Mouse (Mus musculus): ENCODE data around the gene Acadm.

Acadm gene

DNA sequence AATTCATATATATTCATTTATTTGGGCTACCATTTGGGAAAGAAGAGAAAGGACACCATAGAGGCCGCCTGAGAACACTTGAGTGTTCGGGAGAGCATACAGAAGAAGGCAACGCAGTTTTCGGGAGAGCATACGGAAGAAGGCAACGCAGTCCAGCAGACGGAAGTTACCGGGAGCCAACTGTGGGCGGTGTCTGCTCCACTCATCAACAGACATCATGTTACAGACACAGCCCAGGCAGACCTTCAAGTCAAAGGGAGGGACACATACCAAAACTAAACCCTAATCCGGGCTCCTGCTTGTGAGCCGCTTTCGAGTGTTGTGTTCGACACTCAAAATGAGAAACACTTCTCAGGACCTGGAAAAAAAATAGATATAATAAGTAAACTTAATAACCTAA, 2.8 kb downstream of the Acadm start:
- DNase-seq (ENCODE audit: low read depth, low spot score) = no peak

DNA sequence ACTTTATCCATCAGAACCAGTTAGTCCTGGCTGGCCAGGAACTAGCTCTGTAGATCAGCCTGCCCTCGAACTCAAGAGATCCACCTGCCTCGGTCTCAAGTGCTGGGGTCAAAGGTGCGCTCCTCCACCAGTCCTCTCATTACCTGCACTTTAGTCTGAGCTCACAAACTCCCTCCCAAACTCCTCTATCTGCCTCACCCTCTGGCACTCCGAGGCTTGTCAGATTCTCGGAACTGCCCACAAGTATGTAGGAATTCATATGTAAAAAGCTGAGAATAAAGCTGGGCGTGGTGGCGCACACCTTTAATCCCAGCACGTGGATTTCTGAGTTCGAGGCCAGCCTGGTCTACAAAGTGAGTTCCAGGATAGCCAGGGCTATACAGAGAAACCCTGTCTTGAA, 3.9 kb downstream of the Acadm start:
- DNase-seq (ENCODE audit: low read depth, low spot score) = no peak

DNA sequence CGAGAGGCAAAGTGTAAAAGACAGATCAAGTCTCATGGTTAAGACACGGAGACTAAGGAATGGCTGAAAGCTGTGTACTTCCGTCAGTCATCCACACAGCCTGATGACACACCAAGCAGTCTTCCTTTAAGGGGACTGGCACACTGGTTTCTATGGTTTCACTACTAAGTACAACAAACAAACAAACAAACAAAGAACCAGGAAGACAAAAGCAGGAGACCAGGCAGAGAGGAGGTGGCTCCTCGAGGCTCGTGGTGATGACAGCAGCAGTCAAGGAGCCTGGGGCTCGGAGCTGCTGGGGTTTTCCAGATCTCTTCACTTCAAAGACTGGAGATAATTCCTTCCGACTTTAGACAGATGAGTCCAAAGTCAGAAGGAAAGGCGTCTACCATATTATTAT, 4.4 kb downstream of the Acadm start:
- DNase-seq (ENCODE audit: low read depth, low spot score) = no peak

DNA sequence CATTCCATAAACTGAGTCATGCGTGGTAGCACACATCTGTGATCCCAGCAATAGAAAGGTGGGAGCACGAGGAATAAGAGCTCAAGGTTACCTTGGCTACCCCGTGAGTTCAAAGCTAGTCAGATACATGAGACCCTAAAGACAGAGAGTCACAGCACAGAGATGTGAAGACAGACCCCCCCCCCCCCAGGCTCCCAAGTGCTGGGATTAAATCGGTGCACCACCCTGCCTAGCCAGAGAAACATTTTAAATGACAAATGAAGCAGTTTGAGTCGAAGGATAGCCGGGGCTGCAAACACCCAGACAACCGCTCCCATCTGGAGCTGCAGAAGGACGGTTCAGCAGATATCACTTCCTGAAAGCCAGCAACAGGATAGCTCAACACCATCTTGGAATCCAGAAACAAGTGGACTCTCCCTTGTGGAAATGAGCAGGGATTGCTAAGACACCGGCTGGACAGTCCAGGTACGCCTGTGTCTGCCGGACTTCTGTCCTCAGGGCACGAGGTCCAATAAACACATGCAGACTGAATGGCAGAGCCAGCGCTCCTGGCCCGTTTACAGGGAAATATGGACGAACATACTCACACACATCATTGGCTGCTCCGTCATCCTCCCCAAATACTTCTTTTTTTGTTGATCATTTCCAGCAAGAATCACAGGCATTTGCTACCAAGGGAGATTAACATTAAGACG, 7.2 kb downstream of the Acadm start:
- no peak for DNase-seq (ENCODE audit: low read depth, low spot score)

DNA sequence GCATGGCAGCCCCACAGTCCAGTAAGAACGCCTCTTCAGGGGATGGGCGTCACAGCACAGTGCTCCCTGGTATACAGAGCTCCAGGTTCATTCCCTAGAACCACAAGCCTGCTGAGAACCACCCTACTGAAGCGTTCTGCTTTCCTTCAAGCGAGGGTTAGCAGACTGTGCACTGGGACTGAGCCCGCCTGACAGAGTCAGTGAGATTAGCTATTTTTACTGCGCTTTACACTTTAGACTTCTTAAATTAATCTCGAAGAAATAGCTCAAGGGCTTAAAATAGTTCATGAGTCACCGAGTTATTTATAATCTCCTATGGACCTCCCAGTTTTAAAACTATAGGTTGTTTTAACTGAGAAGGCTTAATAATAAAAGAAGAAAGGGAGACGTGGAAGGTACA, 8.6 kb downstream of the Acadm start:
- no peak for DNase-seq (ENCODE audit: low read depth, low spot score)

DNA sequence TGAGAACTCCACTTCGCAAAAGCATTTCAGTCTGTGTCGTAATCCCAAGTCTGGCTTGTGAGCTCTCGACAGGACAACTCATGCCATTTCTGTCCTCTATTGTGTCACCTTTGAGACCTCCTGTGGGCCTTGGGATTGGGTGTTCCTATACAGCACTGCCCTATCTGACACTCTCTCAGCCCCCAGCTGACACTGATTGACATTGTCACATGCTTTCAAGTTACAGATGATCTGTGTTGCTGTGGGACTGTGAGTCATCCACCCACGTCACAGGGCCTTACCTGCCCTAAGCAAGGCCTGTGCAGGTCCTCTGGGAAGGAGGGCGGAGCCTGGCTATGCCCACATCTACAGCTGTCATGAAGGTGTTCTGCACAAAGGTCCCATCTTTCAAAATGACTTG, 12.0 kb downstream of the Acadm start:
- no peak for DNase-seq (ENCODE audit: low read depth, low spot score)

DNA sequence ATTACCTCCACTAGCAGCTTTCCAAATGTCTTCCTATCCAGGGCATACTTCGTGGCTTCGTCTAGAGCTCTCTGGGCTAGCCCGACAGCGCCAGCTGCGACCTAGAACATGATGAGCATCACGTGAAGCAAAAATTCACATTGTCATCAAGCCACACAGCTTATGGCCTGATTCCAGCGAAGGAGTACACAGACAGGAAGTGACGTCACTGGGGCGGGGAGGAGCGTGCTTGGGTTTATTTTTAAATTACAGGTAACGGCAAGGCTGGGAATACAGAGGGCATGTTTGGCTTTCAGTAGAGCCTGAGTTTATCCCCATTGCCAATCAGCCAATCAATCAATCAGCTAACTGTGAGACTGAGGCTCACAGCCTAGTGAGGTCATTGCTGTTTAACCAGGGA, 14.9 kb downstream of the Acadm start:
- no peak for DNase-seq (ENCODE audit: low read depth, low spot score)

DNA sequence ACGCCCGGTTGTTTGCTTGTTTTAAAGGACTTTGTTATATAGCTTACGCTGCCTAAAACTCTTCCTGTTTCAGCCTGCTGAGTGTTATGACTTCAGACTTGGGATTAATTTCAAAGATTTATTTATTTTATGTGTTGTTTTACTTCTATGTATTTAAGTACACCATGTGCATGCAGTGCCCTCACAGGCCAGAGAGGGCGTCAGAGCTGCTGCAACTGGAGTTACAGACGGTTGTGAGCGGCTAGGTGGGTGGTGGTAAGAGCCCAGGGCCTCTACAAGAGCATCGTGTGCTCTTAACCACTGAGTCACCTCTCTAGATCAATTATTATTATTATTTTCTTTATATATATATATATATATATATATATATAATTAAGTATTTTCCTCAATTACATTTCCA, 18.1 kb downstream of the Acadm start:
- no peak for DNase-seq (ENCODE audit: low read depth, low spot score)

DNA sequence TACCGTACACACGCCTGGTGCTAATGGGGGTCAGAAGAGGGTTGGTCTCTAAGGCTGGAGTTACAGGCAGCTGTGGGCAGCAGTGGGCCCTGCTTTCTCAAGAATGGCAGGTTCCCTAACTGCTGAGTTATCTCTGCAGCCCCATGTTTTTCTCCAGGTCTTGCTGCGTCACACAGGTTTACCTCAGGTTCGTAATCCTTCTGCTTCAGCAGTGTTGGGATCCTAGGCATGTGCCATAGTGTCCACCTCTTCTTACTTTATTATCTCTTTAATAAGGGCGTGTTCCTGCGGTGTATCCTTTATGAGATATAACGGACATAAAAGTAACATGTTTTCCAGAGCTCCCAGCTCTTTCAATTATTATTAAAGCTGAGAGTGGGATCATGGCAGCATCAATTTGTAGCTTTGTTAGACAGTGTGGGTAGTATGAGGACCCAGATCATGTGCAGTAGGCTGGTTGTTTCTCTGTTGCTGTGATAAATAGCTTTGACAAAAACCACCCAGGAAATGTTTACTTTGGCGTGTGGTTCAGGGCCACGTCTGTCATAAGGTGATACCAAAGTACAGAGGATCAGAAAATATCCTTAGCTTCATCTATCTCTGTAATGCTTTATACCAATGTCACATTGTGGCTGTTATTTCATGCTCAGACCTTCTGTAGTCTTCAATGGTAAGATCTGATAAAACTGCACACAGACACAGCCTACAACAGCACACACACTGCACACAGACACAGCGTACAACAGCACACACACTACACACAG, 23.1 kb downstream of the Acadm start:
- no peak for DNase-seq (ENCODE audit: low read depth, low spot score)

DNA sequence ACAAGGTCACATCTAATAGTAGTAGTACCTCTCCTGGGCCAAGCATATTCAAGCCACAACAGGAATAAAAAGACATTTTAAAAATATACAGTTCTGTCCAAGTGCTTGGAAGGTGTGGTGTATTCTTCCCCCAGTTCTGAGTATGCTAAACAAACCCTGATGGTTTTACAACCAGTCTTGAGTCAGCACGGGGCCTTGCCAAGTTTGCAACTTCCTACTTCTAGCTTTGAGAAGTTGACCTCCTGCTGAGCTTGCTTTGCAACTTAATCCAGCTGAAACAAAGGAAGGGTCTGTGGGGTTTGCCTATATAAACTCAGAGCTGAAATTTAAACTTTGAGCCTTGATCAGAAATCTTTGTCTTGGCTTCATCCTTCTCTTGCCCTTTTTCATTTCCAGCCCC, 27.2 kb downstream of the Acadm start:
- DNase-seq (ENCODE audit: low read depth, low spot score) = peak; percentile 23

DNA sequence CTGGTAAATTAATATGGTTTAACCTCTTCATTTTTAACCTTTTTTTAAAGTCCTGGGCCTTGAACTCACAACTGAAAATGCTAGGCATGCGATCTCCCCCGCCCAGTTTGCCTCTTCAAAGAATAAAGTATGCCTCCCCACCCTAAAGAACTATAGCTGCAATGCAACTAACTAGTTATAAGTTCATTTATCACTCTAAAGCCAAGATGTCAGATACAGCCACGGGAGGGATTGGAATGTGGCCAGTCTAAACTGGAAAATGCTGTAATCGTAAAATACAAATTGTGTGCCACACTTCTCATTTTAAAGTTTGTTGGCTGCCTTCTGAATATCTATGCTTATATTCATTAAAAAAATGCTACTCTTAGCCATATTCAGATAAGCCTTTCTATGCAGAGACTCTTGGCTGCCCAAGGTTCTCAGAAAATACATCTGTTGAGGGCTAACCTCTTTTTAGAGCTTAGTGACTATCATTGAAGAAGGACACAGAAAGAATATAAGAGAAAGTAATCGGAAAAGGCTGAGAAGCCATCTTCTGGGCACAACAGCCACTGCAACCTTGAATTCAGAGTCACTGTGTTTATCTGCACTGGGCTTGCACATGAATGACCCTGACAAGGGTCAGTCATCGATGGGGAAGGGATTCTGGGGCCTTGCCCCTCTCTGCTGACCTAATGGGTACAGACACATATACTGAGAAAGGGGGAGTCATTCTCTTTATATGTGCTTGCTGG, 30.8 kb downstream of the Acadm start:
- DNase-seq (ENCODE audit: low read depth, low spot score) = peak; percentile 46

DNA sequence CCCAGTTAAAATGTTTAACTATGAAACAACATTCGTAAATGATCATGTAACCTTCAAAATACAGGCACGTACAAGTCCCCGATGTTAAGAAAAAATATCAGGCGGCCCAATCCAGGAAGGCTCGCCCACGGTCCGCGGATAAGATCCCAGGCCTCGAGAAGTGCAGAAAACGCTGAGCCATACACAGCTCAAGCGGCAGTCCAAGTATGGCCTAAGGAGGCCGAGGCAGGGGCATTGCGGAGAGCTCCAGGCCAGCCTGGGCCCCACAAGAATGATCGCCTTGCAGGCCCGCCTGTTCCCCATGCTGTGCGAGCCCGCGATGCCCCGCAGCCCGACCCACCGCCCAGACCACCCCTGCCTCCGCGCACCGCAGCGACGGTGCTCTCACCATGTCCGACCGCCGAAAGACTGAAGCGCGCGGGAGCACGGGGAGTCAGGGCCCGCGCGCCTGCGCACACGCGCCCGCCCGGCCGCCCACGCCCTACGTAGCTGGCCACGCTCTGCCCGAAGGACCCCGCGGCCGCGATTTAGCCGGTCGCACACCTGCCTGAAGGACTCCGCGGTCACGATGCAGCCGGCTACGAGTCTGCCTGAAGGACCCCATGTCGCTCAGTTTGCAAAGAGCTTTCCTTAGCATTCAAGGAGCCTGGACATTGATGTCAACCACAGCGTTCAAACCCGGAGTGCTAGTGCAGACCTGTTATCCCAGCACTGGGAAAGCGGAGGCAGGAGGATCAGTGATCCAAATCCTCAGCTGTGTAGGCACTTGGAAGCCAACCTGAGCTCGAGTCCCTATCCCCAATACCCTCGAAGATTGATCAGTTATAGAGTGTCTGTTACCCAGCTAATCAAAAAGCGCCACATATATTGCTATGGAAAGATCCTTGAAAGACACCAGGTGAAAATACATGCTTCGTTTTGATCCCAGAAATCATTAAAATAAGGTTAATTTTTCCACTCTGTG, 31.6 kb downstream of the Acadm start, which contains the start of gene Rabggtb:
Gene Rabggtb (minus strand): TSS at position 464 of the 964 bp plus-strand sequence.
- DNase-seq (ENCODE audit: low read depth, low spot score) = peak; percentile 94

DNA sequence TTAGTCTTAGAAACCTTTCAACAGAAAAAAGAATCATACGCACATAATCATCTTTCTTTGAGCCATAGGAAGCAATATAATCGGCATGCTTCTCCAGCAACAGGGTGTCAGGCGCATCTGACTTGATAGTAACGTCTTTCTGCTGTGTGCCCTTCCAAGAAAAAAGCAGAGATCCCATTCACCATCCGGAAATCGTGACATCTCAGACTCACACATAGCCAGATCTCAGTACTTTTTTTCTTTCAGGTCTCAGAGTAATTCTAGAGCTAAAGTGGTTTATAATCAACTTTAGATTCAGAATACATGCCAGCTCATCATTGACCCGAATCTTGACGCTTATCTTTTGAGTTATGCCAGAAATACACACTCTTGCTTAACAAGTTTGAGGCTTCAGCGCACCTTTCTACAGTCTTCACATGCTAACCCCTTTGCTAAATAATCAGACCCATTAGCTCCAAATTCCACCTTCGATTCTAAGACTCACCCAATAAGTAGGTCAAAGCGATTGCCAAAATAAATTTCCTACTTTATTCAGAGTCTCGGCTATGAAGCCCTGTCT, 32.5 kb downstream of the Acadm start:
- DNase-seq (ENCODE audit: low read depth, low spot score) = no peak

DNA sequence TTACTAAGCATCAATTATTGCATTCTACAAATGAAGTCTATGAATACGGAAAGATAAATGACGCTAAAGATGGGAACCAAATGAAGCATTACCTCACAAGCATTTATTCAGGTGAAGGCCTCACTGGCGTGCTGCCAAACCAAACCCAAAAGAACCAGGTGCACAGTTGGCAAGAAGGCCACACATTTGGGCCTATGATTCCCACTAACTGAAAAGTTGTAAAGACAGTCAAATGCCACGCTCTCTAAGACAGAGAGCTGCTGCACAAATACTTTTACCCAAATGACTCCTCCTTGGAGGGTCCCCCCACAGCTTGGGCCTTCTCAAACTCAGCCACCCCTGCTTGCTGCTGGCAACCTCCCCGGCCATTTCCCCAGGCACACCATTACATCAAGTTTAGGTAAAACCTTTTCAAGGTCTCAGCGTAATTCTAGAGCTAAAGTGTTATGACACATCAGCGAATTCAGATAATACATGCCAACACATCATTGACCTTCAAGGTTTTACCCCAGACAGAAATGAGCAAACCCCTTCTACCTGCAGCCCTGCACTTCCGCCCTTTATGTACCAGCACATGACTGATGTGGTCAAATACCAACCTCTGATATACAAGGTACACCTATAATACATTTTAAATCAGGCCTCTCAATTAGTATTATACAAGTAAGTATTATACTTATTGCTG, 33.1 kb downstream of the Acadm start:
- DNase-seq (ENCODE audit: low read depth, low spot score) = peak; percentile 27

DNA sequence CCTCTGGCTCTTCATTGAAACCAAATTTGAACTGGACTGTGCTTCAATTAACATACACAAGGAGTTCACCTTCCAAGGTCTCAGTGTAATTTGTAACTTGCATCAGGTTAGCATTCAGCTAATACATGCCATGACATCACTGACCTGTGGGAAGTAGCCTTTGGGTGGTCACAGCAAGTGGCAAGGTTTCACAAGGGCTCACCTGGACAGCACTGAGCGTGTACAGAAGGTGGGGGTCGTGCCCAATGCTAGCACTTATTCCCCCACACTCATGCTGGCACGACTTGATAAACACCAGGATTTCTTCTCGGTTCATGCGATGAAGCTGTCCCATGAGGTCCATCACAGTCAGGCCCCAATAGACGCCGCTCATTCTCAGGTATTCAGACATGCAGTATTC, 33.9 kb downstream of the Acadm start:
- DNase-seq (ENCODE audit: low read depth, low spot score) = no peak

DNA sequence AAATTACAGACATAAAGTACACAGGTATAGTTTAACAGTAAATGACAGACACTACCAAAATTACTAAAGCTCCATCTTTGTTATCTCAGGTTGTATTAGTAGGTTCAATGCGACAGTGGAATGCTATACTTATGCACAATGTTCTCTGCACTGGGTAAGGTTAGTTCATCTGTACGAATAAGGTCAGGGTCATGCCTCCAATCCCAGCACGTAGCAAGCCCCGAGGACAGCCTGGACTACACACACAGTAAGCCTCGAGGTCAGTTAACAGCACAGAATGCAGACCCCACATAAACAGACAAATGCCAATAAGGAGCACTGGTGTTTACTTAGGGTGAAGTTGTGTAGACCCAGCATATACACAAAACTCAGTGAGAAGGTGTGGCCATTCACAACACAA, 35.5 kb downstream of the Acadm start:
- no peak for DNase-seq (ENCODE audit: low read depth, low spot score)

DNA sequence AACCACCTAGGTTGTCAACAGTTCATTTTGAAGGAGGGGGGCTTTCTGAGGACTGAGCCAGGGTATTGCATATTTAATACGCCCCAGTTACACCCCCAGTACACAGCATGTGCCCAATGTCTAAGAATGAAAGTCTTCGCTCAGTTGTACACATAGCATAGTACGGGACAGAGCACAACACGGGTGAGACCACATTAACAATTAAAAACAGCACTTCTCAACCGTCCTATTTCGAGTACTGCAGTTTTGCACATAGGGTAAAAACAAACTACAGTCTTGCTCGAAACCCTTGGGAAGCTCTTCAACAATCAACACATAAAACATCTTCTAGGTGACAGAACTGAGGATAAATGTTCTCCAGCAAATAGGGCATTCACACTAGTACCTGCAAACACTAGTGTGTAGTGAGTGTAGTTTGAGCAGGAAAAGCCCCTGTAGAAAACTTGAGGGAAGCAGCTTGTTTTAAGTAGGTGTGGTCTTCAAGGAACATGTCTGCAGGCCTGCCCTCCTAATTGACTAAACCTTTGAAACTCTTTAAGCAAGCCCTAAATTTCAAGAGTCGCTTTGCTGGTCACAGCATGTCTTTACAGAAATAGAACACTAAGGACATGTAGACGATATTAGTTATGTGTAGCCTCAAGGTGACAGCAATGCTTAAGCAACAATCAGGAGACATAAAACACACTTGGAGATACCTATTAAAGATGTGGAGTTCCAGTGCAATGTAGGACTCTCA, 38.1 kb downstream of the Acadm start, which contains the start of gene Msh4:
Gene Msh4 (minus strand): TSS at position 3 of the 736 bp plus-strand sequence.
- DNase-seq (ENCODE audit: low read depth, low spot score) = no peak

DNA sequence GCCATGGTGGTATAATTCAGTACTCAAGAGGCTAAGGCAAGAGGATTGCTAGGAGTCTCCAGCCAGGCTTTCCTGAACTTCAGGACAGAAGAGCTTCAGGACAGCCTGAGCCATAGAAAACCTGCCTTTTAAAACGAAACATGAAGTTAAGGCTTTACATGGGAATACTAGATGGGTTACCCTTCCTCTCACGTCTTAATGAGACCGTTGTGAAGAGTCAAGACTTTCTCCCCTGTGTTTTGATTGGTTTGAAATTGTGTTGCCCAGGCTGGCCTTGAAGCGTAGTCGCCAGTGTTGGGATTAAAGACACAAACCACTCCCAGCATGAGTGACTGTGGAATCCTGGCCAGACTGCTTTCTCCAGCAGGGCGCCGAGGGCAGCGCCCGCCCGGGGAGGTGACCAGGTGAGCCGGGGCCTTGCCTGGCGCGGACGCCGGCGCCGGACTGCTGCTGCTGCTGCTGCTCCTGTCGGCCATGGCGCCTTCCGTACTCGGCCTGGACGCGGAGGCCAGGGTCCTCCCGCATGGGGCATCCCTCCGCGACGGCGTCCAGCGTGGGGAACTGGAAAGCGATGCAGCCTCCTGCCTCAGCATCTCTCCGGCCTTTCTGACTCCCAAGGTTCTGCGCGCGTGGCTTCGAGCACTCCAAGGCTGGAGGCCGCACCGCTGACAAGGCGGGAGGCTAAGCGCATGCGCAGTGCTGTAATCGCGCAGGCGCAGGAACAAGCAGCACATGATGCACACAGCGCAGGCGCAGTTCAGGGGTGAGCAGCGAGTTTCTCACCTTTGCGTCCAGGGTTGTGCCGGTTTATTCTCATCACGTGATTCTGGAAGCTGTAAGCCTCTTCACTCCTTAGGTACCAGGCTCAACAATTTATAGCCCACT, 38.9 kb downstream of the Acadm start:
- DNase-seq (ENCODE audit: low read depth, low spot score) = peak; percentile 28

DNA sequence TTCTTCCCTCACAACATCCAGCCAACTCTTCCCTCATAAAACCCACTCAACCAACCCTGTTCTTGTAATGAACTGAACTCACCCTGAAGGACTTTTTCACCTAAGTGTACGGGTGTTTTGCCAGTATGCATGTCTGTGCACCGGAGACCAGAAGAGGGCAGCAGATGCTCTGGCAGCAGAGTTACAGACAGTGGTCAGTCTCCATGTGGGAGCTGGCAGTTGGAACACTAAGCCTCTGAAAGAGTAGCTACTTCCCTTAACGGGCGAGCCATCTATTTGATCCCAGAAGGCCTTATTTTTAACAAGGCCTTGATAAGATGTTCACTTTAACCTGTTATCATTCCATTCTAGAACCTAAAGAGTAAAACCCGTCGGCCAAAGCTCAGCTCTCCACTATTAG, 39.8 kb downstream of the Acadm start:
- peak; percentile 61 for DNase-seq (ENCODE audit: low read depth, low spot score)

Measured in A20 (cell line).